Mouse (Mus musculus) lung, postnatal 0 days (tissue): ENCODE data around the gene Pdzrn3. TPM values are rescaled to one million over a fixed set of nuclear protein-coding genes. Genes with fewer than 3 reads are reported as not detected.

Experiments
- ATAC-seq: fragments of 200-750 bp; cut with Nextera tagmentation; 2 replicates; pipeline ENCODE4 v1.8.0; 2017; ENCODE audit warnings: moderate library complexity
- DNase-seq: peaks from one replicate; pipeline ENCODE4 v3.0.0-alpha.2; 2016; ENCODE audit warnings: low spot score
- H3K27ac ChIP-seq: fragments of 300-500 bp; sonication (generic); 2 replicates; pipeline ENCODE4 v1.5.1; 2014; ENCODE audit warnings: antibody characterized with exemption, mild to moderate bottlenecking, low read length, mixed read lengths
- H3K27me3 ChIP-seq: fragments of 300-500 bp; sonication (generic); replicated peaks from 2 replicates; pipeline ENCODE4 v1.6.1; 2014; ENCODE audit warnings: low read length, mixed read lengths; ENCODE audit not compliant: insufficient read depth
- H3K36me3 ChIP-seq: fragments of 300-500 bp; sonication (generic); 2 replicates; pipeline ENCODE4 v1.6.1; 2014; ENCODE audit warnings: low read length, mixed read lengths; ENCODE audit not compliant: insufficient read depth
- H3K4me1 ChIP-seq: fragments of 300-500 bp; sonication (generic); 2 replicates; pipeline ENCODE4 v1.6.1; 2014; ENCODE audit warnings: antibody characterized with exemption, low read depth, low read length, mixed read lengths; ENCODE audit not compliant: insufficient read depth
- H3K4me2 ChIP-seq: fragments of 300-500 bp; sonication (generic); replicated peaks from 2 replicates; pipeline ENCODE4 v1.6.1; 2014; ENCODE audit warnings: low read depth, mild to moderate bottlenecking, low read length, moderate library complexity, mixed read lengths
- H3K4me3 ChIP-seq: fragments of 300-500 bp; sonication (generic); 2 replicates; pipeline ENCODE4 v1.5.1; 2014; ENCODE audit warnings: low read depth, low read length
- H3K9ac ChIP-seq: fragments of 300-500 bp; sonication (generic); replicated peaks from 2 replicates; pipeline ENCODE4 v1.6.1; 2014; ENCODE audit warnings: low read depth, mild to moderate bottlenecking
- H3K9me3 ChIP-seq: fragments of 300-500 bp; sonication (generic); 2 replicates; pipeline ENCODE4 v1.6.1; 2016; ENCODE audit warnings: low read length, mixed read lengths
- CTCF ChIP-seq: IDR thresholded peaks from 2 replicates; pipeline ENCODE4 v1.5.1; 2016; ENCODE audit warnings: antibody characterized with exemption, mild to moderate bottlenecking
- EP300 ChIP-seq: IDR thresholded peaks from 2 replicates; pipeline ENCODE4 v1.6.1; 2016; ENCODE audit warnings: antibody characterized with exemption, mild to moderate bottlenecking, control low read depth
- WGBS: fragments of 180-500 bp; shearing (Covaris S2); extraction: QIAGEN DNeasy Blood & Tissue Kit; methylation state at CpG from one replicate; pipeline ENCODE4 v1.1.7; 2014; 5-methylcytosine and 5-hydroxymethylcytosine counted together
- polyA plus RNA-seq: library from polyadenylated mRNA; unstranded; fragments of >200 nt; fragmentation: Nextera tagmentation; extraction: Ambion mirVana; gene quantifications from 2 replicates; pipeline ENCODE4 v1.2.1, GENCODE M21; 2015

The Pdzrn3 gene
- polyA plus RNA-seq, 1 experiment from 2014 or later = 7.4 TPM

GRCm38 (mm10) chr6:101184103-101184785 is 193.5 kb downstream of the Pdzrn3 start:
- Histone ChIP-seq H3K9ac (no peak overlapping the region), H3K36me3 (no peaks in the 10 kb centered on the region), H3K9me3 (no peaks in the 10 kb centered on the region), H3K4me1 (no peaks in the 10 kb centered on the region), H3K27ac (no peak overlapping the region), H3K27me3 (no peaks in the 10 kb centered on the region), H3K4me3 (no peak overlapping the region), H3K4me2 (no peak overlapping the region)
- DNase-seq = no peak
- TF ChIP-seq EP300 (no peak), CTCF (no peak)
- 64% methylated on average over 10 of the region's 10 CpGs for WGBS
- ATAC-seq = no peak

- no peak overlapping the region for H3K4me2 ChIP-seq
- no peak overlapping the region for H3K4me3 ChIP-seq
- no peak overlapping the region for H3K27ac ChIP-seq
- no peak for TF ChIP-seq EP300
- TF ChIP-seq CTCF = no peak
- H3K27me3 ChIP-seq = no peaks in the 10 kb centered on the region
- no peaks in the 10 kb centered on the region for H3K4me1 ChIP-seq
- H3K36me3 ChIP-seq = no peaks in the 10 kb centered on the region
- no peaks in the 10 kb centered on the region for H3K9me3 ChIP-seq
- WGBS = 72% methylated on average over 7 of the region's 7 CpGs
- DNase-seq (no peak), ATAC-seq (no peak)
- H3K9ac ChIP-seq = no peak overlapping the region
Observed at GRCm38 (mm10) chr6:101170699-101171098, 207.0 kb downstream of the Pdzrn3 start.

DNA sequence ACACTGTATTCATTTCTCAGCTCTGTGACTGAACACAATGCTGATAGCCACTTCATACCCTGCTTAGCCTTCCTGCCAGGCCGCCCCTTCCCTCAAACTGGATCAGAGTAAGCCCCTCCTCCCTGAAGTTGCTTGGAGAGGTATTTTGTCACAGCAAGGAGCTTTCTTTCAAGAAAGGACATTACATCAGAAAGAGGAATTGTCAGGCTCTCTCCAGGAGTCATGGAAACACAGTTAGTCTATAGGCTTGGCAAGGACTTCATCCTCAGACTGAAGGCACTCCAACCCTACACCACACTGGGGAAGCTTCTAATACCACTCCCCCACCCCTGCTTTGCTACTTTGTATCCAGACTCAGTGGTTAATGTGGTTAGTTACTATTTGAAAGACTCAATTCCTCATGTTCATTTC is 224.2 kb downstream of the Pdzrn3 start:
- H3K4me1 ChIP-seq = no peaks in the 10 kb centered on the region
- no peak overlapping the region for H3K4me2 ChIP-seq
- WGBS = 67% methylated on average over 1 of the region's 1 CpGs
- peaks cover 18% of the 10 kb centered on the region for H3K36me3 ChIP-seq
- no peak overlapping the region for H3K9ac ChIP-seq
- H3K27ac ChIP-seq = no peak overlapping the region
- H3K4me3 ChIP-seq = no peak overlapping the region
- ATAC-seq (no peak), DNase-seq (no peak)
- no peak for TF ChIP-seq EP300
- no peak for TF ChIP-seq CTCF
- no peaks in the 10 kb centered on the region for H3K9me3 ChIP-seq
- H3K27me3 ChIP-seq = no peaks in the 10 kb centered on the region

DNA sequence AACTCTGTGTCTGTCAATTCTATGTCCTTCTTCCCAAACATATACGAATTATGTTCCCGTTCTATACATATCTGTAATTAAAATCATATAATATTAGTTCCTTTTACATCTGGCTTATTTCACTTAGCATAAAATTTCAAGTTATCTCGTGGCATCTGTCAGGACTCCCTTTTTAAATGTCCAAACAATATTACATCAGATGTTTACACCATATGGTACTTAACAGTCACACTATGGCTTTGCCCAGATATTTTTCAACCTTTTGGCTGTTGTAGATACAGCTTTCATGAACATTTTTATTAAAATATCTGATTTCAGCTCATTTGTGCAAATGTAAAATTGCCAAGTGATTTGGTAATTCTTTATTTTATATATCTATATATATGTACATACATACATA is 242.3 kb downstream of the Pdzrn3 start:
- Histone ChIP-seq H3K4me1 (no peaks in the 10 kb centered on the region), H3K27me3 (no peaks in the 10 kb centered on the region), H3K36me3 (no peaks in the 10 kb centered on the region), H3K9me3 (no peaks in the 10 kb centered on the region), H3K9ac (no peak overlapping the region), H3K4me3 (no peak overlapping the region), H3K27ac (no peak overlapping the region), H3K4me2 (no peak overlapping the region)
- WGBS = 51% methylated on average over 3 of the region's 3 CpGs
- no peak for DNase-seq
- ATAC-seq = no peak
- TF ChIP-seq EP300 (no peak), CTCF (no peak)

DNA sequence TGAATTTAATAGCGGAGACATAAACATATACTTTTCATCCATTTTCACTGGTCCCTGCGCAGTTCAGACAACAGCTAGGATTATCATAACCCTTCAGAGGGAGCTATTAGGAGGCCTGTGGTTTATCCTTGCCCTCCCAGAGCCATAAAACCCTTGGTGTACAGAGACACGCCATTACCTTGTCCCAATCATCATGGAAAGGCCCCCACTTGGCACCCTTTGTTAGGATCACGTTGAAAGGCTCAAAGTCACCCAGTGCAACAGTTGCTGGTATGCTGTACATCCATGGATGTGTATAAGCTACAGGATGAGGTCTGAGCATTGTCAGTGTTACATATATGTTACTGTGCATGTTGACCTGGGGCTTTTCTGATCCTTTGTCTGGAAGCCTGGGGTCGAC is 252.3 kb downstream of the Pdzrn3 start:
- no peak for TF ChIP-seq EP300
- TF ChIP-seq CTCF = no peak

GRCm38 (mm10) chr6:101108951-101109350 is 268.7 kb downstream of the Pdzrn3 start:
- H3K4me3 ChIP-seq = no peak overlapping the region
- TF ChIP-seq CTCF (no peak), EP300 (no peak)
- H3K9ac ChIP-seq = no peak overlapping the region
- no peak for ATAC-seq
- H3K9me3 ChIP-seq = no peaks in the 10 kb centered on the region
- no peaks in the 10 kb centered on the region for H3K27me3 ChIP-seq
- no peak overlapping the region for H3K27ac ChIP-seq
- no peaks in the 10 kb centered on the region for H3K4me1 ChIP-seq
- H3K36me3 ChIP-seq = no peaks in the 10 kb centered on the region
- no peak for DNase-seq
- 70% methylated on average over 1 of the region's 1 CpGs for WGBS
- H3K4me2 ChIP-seq = no peak overlapping the region

More for the DNA sequence above, 252.3 kb downstream of the Pdzrn3 start:
- ATAC-seq (no peak), DNase-seq (no peak)
- H3K36me3 ChIP-seq = no peaks in the 10 kb centered on the region
- no peak overlapping the region for H3K4me2 ChIP-seq
- no peak overlapping the region for H3K27ac ChIP-seq
- no peaks in the 10 kb centered on the region for H3K4me1 ChIP-seq
- no peaks in the 10 kb centered on the region for H3K9me3 ChIP-seq
- no peak overlapping the region for H3K4me3 ChIP-seq
- H3K27me3 ChIP-seq = no peaks in the 10 kb centered on the region
- no peak overlapping the region for H3K9ac ChIP-seq
- 65% methylated on average over 5 of the region's 5 CpGs for WGBS
